Mouse (Mus musculus) forebrain, embryonic 13.5 days (tissue): ENCODE measurements around the gene Vill. TPM values are rescaled to one million over a fixed set of nuclear protein-coding genes. Genes with fewer than 3 reads are reported as not detected.

Experiments used
- ATAC-seq: fragments of 200-750 bp; cut with Nextera tagmentation; 2 replicates; pipeline ENCODE4 v1.8.0; 2017
- H3K27ac ChIP-seq: fragments of 300-500 bp; sonication (generic); 2 replicates; pipeline ENCODE4 v1.5.1; 2015; ENCODE audit warnings: inconsistent platforms, mild to moderate bottlenecking, moderate library complexity
- H3K27me3 ChIP-seq: fragments of 300-500 bp; sonication (generic); 2 replicates; pipeline ENCODE4 v1.6.1; 2015; ENCODE audit warnings: mild to moderate bottlenecking, inconsistent platforms
- H3K36me3 ChIP-seq: fragments of 300-500 bp; sonication (generic); 2 replicates; pipeline ENCODE4 v1.6.1; 2015; ENCODE audit warnings: mild to moderate bottlenecking, inconsistent platforms; ENCODE audit not compliant: poor library complexity, severe bottlenecking
- H3K4me1 ChIP-seq: fragments of 300-500 bp; sonication (generic); 2 replicates; pipeline ENCODE4 v1.6.1; 2015; ENCODE audit warnings: inconsistent platforms
- H3K4me2 ChIP-seq: fragments of 300-500 bp; sonication (generic); 2 replicates; pipeline ENCODE4 v1.6.1; 2015; ENCODE audit warnings: inconsistent platforms, mild to moderate bottlenecking, moderate library complexity
- H3K4me3 ChIP-seq: fragments of 300-500 bp; sonication (generic); 2 replicates; pipeline ENCODE4 v1.5.1; 2015; ENCODE audit warnings: mild to moderate bottlenecking, inconsistent platforms
- H3K9ac ChIP-seq: fragments of 300-500 bp; sonication (generic); 2 replicates; pipeline ENCODE4 v1.6.1; 2015; ENCODE audit warnings: mild to moderate bottlenecking, inconsistent platforms
- H3K9me3 ChIP-seq: fragments of 300-500 bp; sonication (generic); replicated peaks from 2 replicates; pipeline ENCODE4 v1.6.1; 2016; ENCODE audit warnings: inconsistent platforms
- WGBS: fragments of 180-500 bp; shearing (Covaris S2); methylation state at CpG from one replicate; pipeline ENCODE4 v1.1.7; 2015; 5-methylcytosine and 5-hydroxymethylcytosine counted together
- polyA plus RNA-seq: library from polyadenylated mRNA; unstranded; fragments of >200 nt; fragmentation: Nextera tagmentation; extraction: Ambion mirVana; gene quantifications from 2 replicates; pipeline ENCODE4 v1.2.1, GENCODE M21; 2015

Vill gene
- polyA plus RNA-seq, 1 experiment from 2014 or later: 3.9 TPM

- 88% methylated on average over 7 of the region's 7 CpGs for WGBS
- no peak overlapping the region for H3K9ac ChIP-seq
- no peak for ATAC-seq
- peaks cover 7% of the 10 kb centered on the region for H3K4me1 ChIP-seq
- no peak overlapping the region for H3K4me2 ChIP-seq
- H3K9me3 ChIP-seq: no peaks in the 10 kb centered on the region
- no peaks in the 10 kb centered on the region for H3K27me3 ChIP-seq
- H3K36me3 ChIP-seq: peaks cover 12% of the 10 kb centered on the region; the same call in 1 of the 2 replicates
- H3K27ac ChIP-seq: no peak overlapping the region
- no peak overlapping the region for H3K4me3 ChIP-seq
These were observed 25.2 kb upstream of the Vill start for GRCm38 (mm10) chr9:119027337-119027736.

GRCm38 (mm10) chr9:119028226-119029195, 24.1 kb upstream of the Vill start:
- Histone ChIP-seq H3K4me3 (no peak overlapping the region), H3K36me3 (peaks cover 5% of the 10 kb centered on the region; the same call in 1 of the 2 replicates), H3K9me3 (no peaks in the 10 kb centered on the region), H3K4me2 (no peak overlapping the region), H3K9ac (no peak overlapping the region), H3K4me1 (peaks cover 19% of the 10 kb centered on the region), H3K27me3 (no peaks in the 10 kb centered on the region), H3K27ac (no peak overlapping the region)
- 94% methylated on average over 27 of the region's 27 CpGs for WGBS
- ATAC-seq: no peak

DNA sequence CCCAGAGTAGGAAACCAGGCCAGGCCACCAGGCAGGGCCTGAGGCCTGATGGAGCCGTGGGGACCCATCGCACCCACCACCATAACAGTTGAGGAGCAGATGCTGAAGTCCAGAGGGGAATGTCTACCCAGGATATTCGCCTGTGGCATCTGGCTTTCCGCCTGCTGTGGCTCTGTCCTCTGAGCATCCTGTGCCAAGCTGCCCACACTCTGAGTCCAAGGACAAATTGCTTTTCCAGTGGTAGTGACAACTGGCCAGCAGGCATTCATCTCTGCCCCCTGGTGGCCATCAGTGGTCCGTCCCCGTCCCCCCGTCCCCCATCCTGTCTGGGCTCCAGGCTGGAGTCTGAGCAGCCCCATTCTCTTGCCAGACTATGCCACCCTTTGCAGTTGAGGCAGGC, 23.0 kb upstream of the Vill start:
- Histone ChIP-seq H3K27ac (no peak overlapping the region), H3K9me3 (no peaks in the 10 kb centered on the region), H3K27me3 (no peaks in the 10 kb centered on the region), H3K4me3 (no peak overlapping the region), H3K36me3 (peaks cover 5% of the 10 kb centered on the region; the same call in 1 of the 2 replicates), H3K4me2 (no peak overlapping the region), H3K4me1 (peaks cover 30% of the 10 kb centered on the region), H3K9ac (no peak overlapping the region)
- ATAC-seq: 0 out of 2 replicates have a peak, but pooled peaks have one; percentile 39
- WGBS: 57% methylated on average over 7 of the region's 7 CpGs

GRCm38 (mm10) chr9:119031038-119031437, 21.5 kb upstream of the Vill start:
- Histone ChIP-seq H3K4me2 (no peak overlapping the region), H3K4me3 (no peak overlapping the region), H3K9ac (no peak overlapping the region), H3K36me3 (peaks cover 5% of the 10 kb centered on the region; the same call in 1 of the 2 replicates), H3K27me3 (no peaks in the 10 kb centered on the region), H3K27ac (no peak overlapping the region), H3K4me1 (peaks cover 44% of the 10 kb centered on the region), H3K9me3 (no peaks in the 10 kb centered on the region)
- WGBS: 86% methylated on average over 4 of the region's 4 CpGs
- ATAC-seq: no peak

- WGBS: 83% methylated on average over 14 of the region's 14 CpGs
- no peaks in the 10 kb centered on the region for H3K27me3 ChIP-seq
- H3K27ac ChIP-seq: peak overlapping the region; percentile 44; the same call in 1 of the 2 replicates
- H3K9me3 ChIP-seq: no peaks in the 10 kb centered on the region
- H3K4me1 ChIP-seq: peaks cover 52% of the 10 kb centered on the region
- no peak overlapping the region for H3K4me2 ChIP-seq
- H3K36me3 ChIP-seq: peaks cover 5% of the 10 kb centered on the region; the same call in 1 of the 2 replicates
- no peak overlapping the region for H3K4me3 ChIP-seq
- 0 out of 2 replicates have a peak overlapping the region, but pooled peaks have one; percentile 34 for H3K9ac ChIP-seq
- ATAC-seq: no peak
These were observed 20.8 kb upstream of the Vill start for GRCm38 (mm10) chr9:119031772-119032171.

DNA sequence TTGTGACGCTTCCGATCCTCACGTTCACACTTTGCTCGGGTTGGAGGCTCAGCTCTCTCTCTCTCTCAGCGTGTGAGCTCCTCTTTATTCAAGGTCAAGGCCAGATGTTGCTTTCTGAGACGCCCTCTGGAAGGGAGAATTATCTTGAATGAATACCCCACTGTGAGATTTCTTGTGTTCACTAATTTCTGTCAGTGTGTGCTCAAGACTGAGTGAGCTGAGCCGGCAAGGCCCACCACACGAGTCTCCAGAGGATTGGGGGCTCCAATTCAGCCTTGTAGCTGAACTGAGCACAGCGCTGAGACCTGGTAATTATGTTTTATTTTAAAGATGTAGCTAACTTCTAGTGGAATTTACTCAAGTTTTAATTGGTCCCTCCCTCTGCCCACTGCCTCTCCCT, 20.0 kb upstream of the Vill start:
- Histone ChIP-seq H3K27me3 (no peaks in the 10 kb centered on the region), H3K27ac (peak overlapping the region; percentile 44; the same call in 1 of the 2 replicates), H3K36me3 (peaks cover 5% of the 10 kb centered on the region; the same call in 1 of the 2 replicates), H3K9ac (0 out of 2 replicates have a peak overlapping the region, but pooled peaks have one; percentile 34), H3K4me3 (no peak overlapping the region), H3K9me3 (no peaks in the 10 kb centered on the region), H3K4me2 (no peak overlapping the region), H3K4me1 (peaks cover 58% of the 10 kb centered on the region)
- WGBS: 26% methylated on average over 9 of the region's 9 CpGs
- no peak for ATAC-seq

DNA sequence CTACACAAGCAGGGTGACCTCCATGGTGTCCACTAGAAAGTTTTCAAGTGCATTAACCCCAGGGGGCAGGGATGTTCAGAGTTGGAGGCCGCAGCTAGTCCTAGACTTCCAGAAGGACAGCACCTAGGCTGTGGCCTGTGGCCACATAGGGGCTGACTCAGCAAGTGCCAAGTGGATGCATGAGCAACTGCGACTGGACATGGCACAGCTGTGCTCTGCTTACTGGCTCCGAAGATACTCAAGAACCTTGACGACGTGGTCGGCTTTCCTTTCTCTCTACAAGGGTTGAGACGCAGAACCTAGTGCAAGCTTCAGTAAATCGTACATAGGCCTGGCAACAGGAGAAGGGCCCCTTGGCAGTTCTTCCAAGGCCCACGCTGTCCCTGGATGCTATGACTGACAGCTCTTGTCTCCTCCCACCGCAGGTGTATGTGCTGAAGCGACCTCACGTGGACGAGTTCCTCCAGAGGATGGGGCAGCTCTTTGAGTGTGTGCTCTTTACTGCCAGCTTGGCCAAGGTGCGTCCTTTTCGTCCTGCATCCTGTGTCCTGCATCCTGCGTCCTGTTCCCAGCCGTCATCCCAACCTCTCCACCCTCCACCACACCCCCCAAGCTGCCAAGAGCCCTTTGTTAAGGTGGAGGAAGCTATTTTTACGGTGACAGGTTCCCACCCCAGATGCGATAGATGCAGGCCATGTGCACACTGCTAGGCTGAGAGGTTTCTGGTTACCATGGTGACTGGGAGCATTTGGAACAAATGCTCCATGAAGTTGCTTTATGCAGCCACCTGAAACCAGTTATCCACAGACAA, 19.3 kb upstream of the Vill start:
- Histone ChIP-seq H3K4me3 (no peak overlapping the region), H3K4me2 (peak overlapping the region; percentile 4; the same call in 1 of the 2 replicates), H3K27me3 (no peaks in the 10 kb centered on the region), H3K36me3 (peaks cover 5% of the 10 kb centered on the region; the same call in 1 of the 2 replicates), H3K4me1 (peaks cover 59% of the 10 kb centered on the region), H3K9me3 (no peaks in the 10 kb centered on the region), H3K9ac (no peak overlapping the region; the same call in 1 of the 2 replicates), H3K27ac (peak overlapping the region; percentile 57)
- whole genome bisulfite sequencing: 52% methylated on average over 19 of the region's 19 CpGs
- ATAC-seq: peak; percentile 80

GRCm38 (mm10) chr9:119034069-119034468, 18.5 kb upstream of the Vill start:
- H3K27ac ChIP-seq: peak overlapping the region; percentile 57; the same call in 1 of the 2 replicates
- peaks cover 59% of the 10 kb centered on the region for H3K4me1 ChIP-seq
- 0 out of 2 replicates have a peak, but pooled peaks have one; percentile 38 for ATAC-seq
- WGBS: 60% methylated on average over 8 of the region's 8 CpGs
- no peaks in the 10 kb centered on the region for H3K27me3 ChIP-seq
- no peak overlapping the region for H3K4me3 ChIP-seq
- H3K9ac ChIP-seq: no peak overlapping the region
- H3K4me2 ChIP-seq: peak overlapping the region; percentile 4; the same call in 1 of the 2 replicates
- peaks cover 8% of the 10 kb centered on the region; the same call in 1 of the 2 replicates for H3K36me3 ChIP-seq
- no peaks in the 10 kb centered on the region for H3K9me3 ChIP-seq

- 0 out of 2 replicates have a peak, but pooled peaks have one; percentile 28 for ATAC-seq
- Histone ChIP-seq H3K27ac (peak overlapping the region; percentile 33), H3K4me1 (peaks cover 60% of the 10 kb centered on the region), H3K4me2 (no peak overlapping the region), H3K9me3 (no peaks in the 10 kb centered on the region), H3K4me3 (no peak overlapping the region), H3K36me3 (peaks cover 8% of the 10 kb centered on the region; the same call in 1 of the 2 replicates), H3K9ac (no peak overlapping the region), H3K27me3 (no peaks in the 10 kb centered on the region)
- WGBS: 50% methylated on average over 29 of the region's 29 CpGs
These were observed 17.6 kb upstream of the Vill start for GRCm38 (mm10) chr9:119034676-119035665.

GRCm38 (mm10) chr9:119035836-119036235, 16.7 kb upstream of the Vill start:
- no peak overlapping the region for H3K4me2 ChIP-seq
- no peak for ATAC-seq
- H3K27me3 ChIP-seq: no peaks in the 10 kb centered on the region
- H3K9ac ChIP-seq: no peak overlapping the region
- H3K4me1 ChIP-seq: peaks cover 66% of the 10 kb centered on the region
- peaks cover 15% of the 10 kb centered on the region for H3K36me3 ChIP-seq
- H3K4me3 ChIP-seq: no peak overlapping the region
- H3K27ac ChIP-seq: peak overlapping the region; percentile 48
- WGBS: 74% methylated on average over 7 of the region's 7 CpGs
- H3K9me3 ChIP-seq: no peaks in the 10 kb centered on the region
